Mouse (Mus musculus) neural tube, embryonic 13.5 days (tissue): Measurements from ENCODE around the gene Cntnap5c. TPM values are rescaled to one million over a fixed set of nuclear protein-coding genes. Genes with fewer than 3 reads are reported as not detected.

ENCODE experiments used
- ATAC-seq: fragments of 200-750 bp; cut with Nextera tagmentation; 2 replicates; pipeline ENCODE4 v1.8.0; 2017; ENCODE audit warnings: low read depth, mild to moderate bottlenecking, moderate TSS enrichment, moderate library complexity
- H3K27ac ChIP-seq: fragments of 300-500 bp; sonication (generic); replicated peaks from 2 replicates; pipeline ENCODE4 v1.5.1; 2015; ENCODE audit warnings: moderate library complexity, mild to moderate bottlenecking, inconsistent platforms
- H3K27me3 ChIP-seq: fragments of 300-500 bp; sonication (generic); 2 replicates; pipeline ENCODE4 v1.6.1; 2015; ENCODE audit warnings: mild to moderate bottlenecking, inconsistent platforms
- H3K36me3 ChIP-seq: fragments of 300-500 bp; sonication (generic); 2 replicates; pipeline ENCODE4 v1.6.1; 2015; ENCODE audit warnings: mild to moderate bottlenecking, inconsistent platforms
- H3K4me1 ChIP-seq: fragments of 300-500 bp; sonication (generic); replicated peaks from 2 replicates; pipeline ENCODE4 v1.6.1; 2015; ENCODE audit warnings: inconsistent platforms
- H3K4me2 ChIP-seq: fragments of 300-500 bp; sonication (generic); 2 replicates; pipeline ENCODE4 v1.6.1; 2015; ENCODE audit warnings: inconsistent platforms, mild to moderate bottlenecking, moderate library complexity
- H3K4me3 ChIP-seq: fragments of 300-500 bp; sonication (generic); 2 replicates; pipeline ENCODE4 v1.5.1; 2015; ENCODE audit warnings: mild to moderate bottlenecking, inconsistent platforms
- H3K9ac ChIP-seq: fragments of 300-500 bp; sonication (generic); 2 replicates; pipeline ENCODE4 v1.6.1; 2015; ENCODE audit warnings: moderate library complexity, mild to moderate bottlenecking, inconsistent platforms
- H3K9me3 ChIP-seq: fragments of 300-500 bp; sonication (generic); 2 replicates; pipeline ENCODE4 v1.6.1; 2016; ENCODE audit warnings: inconsistent platforms
- WGBS: fragments of 180-500 bp; shearing (Covaris S2); methylation state at CpG from one replicate; pipeline ENCODE4 v1.1.7; 2015; 5-methylcytosine and 5-hydroxymethylcytosine counted together
- polyA plus RNA-seq: library from polyadenylated mRNA; unstranded; fragments of >200 nt; fragmentation: Nextera tagmentation; extraction: Ambion mirVana; gene quantifications from 2 replicates; pipeline ENCODE4 v1.2.1, GENCODE M21; 2015

Gene Cntnap5c
- polyA plus RNA-seq, 1 experiment from 2014 or later, result 1.5 TPM

GRCm38 (mm10) chr17:58045149-58045548 is 275.8 kb downstream of the Cntnap5c start:
- H3K9ac ChIP-seq, result no peak overlapping the region
- H3K27ac ChIP-seq, result no peak overlapping the region
- no peak for ATAC-seq
- H3K36me3 ChIP-seq, result no peaks in the 10 kb centered on the region
- no peak overlapping the region for H3K4me2 ChIP-seq
- H3K9me3 ChIP-seq, result no peaks in the 10 kb centered on the region
- H3K4me1 ChIP-seq, result no peaks in the 10 kb centered on the region
- no peak overlapping the region for H3K4me3 ChIP-seq
- H3K27me3 ChIP-seq, result no peaks in the 10 kb centered on the region

GRCm38 (mm10) chr17:58069912-58070311 is 300.5 kb downstream of the Cntnap5c start:
- WGBS, result 78% methylated on average over 7 of the region's 7 CpGs
- Histone ChIP-seq H3K9me3 (no peaks in the 10 kb centered on the region), H3K9ac (no peak overlapping the region), H3K4me1 (no peaks in the 10 kb centered on the region), H3K27me3 (no peaks in the 10 kb centered on the region), H3K27ac (no peak overlapping the region), H3K4me2 (no peak overlapping the region), H3K4me3 (no peak overlapping the region), H3K36me3 (no peaks in the 10 kb centered on the region)
- no peak for ATAC-seq

GRCm38 (mm10) chr17:58082676-58083075 is 313.3 kb downstream of the Cntnap5c start:
- H3K27me3 ChIP-seq, result no peaks in the 10 kb centered on the region
- whole genome bisulfite sequencing, result 88% methylated on average over 1 of the region's 1 CpGs
- no peak overlapping the region for H3K9ac ChIP-seq
- no peak for ATAC-seq
- no peak overlapping the region for H3K27ac ChIP-seq
- no peaks in the 10 kb centered on the region for H3K9me3 ChIP-seq
- no peak overlapping the region for H3K4me2 ChIP-seq
- H3K4me3 ChIP-seq, result no peak overlapping the region
- no peaks in the 10 kb centered on the region for H3K4me1 ChIP-seq
- no peaks in the 10 kb centered on the region for H3K36me3 ChIP-seq

- no peak overlapping the region for H3K27ac ChIP-seq
- 51% methylated on average over 2 of the region's 2 CpGs for WGBS
- no peaks in the 10 kb centered on the region for H3K9me3 ChIP-seq
- no peak overlapping the region for H3K9ac ChIP-seq
- H3K27me3 ChIP-seq, result no peaks in the 10 kb centered on the region
- no peaks in the 10 kb centered on the region for H3K4me1 ChIP-seq
- H3K4me3 ChIP-seq, result no peak overlapping the region
- no peak for ATAC-seq
- H3K36me3 ChIP-seq, result no peaks in the 10 kb centered on the region
- H3K4me2 ChIP-seq, result no peak overlapping the region
These were observed 335.1 kb downstream of the Cntnap5c start for GRCm38 (mm10) chr17:58104505-58104904.

GRCm38 (mm10) chr17:58107901-58108300 is 338.5 kb downstream of the Cntnap5c start:
- Histone ChIP-seq H3K4me3 (no peak overlapping the region), H3K9me3 (no peaks in the 10 kb centered on the region), H3K27ac (no peak overlapping the region), H3K9ac (no peak overlapping the region), H3K36me3 (no peaks in the 10 kb centered on the region), H3K4me1 (no peaks in the 10 kb centered on the region), H3K27me3 (no peaks in the 10 kb centered on the region), H3K4me2 (no peak overlapping the region)
- 88% methylated on average over 3 of the region's 3 CpGs for WGBS
- ATAC-seq, result no peak

GRCm38 (mm10) chr17:58108335-58108734 is 339.0 kb downstream of the Cntnap5c start:
- no peak for ATAC-seq
- Histone ChIP-seq H3K36me3 (no peaks in the 10 kb centered on the region), H3K4me2 (no peak overlapping the region), H3K27ac (no peak overlapping the region), H3K4me1 (no peaks in the 10 kb centered on the region), H3K9ac (no peak overlapping the region), H3K9me3 (no peaks in the 10 kb centered on the region), H3K27me3 (no peaks in the 10 kb centered on the region), H3K4me3 (no peak overlapping the region)
- WGBS, result 76% methylated on average over 1 of the region's 1 CpGs

GRCm38 (mm10) chr17:58187171-58187570 is 417.8 kb downstream of the Cntnap5c start:
- Histone ChIP-seq H3K4me2 (no peak overlapping the region), H3K27ac (no peak overlapping the region), H3K27me3 (no peaks in the 10 kb centered on the region), H3K9me3 (no peaks in the 10 kb centered on the region), H3K36me3 (no peaks in the 10 kb centered on the region), H3K9ac (no peak overlapping the region), H3K4me1 (no peaks in the 10 kb centered on the region), H3K4me3 (no peak overlapping the region)
- 85% methylated on average over 1 of the region's 1 CpGs for WGBS
- no peak for ATAC-seq

- H3K36me3 ChIP-seq, result no peaks in the 10 kb centered on the region
- H3K9ac ChIP-seq, result no peak overlapping the region
- H3K27me3 ChIP-seq, result no peaks in the 10 kb centered on the region
- H3K4me1 ChIP-seq, result no peaks in the 10 kb centered on the region
- H3K4me3 ChIP-seq, result no peak overlapping the region
- 87% methylated on average over 2 of the region's 2 CpGs for WGBS
- no peak for ATAC-seq
- no peaks in the 10 kb centered on the region for H3K9me3 ChIP-seq
- H3K4me2 ChIP-seq, result no peak overlapping the region
- H3K27ac ChIP-seq, result no peak overlapping the region
These were observed 431.8 kb downstream of the Cntnap5c start for GRCm38 (mm10) chr17:58201148-58201547.

- Histone ChIP-seq H3K9ac (no peak overlapping the region), H3K4me3 (no peak overlapping the region), H3K27me3 (no peaks in the 10 kb centered on the region), H3K27ac (no peak overlapping the region), H3K9me3 (no peaks in the 10 kb centered on the region), H3K36me3 (no peaks in the 10 kb centered on the region), H3K4me1 (no peaks in the 10 kb centered on the region), H3K4me2 (no peak overlapping the region)
- no peak for ATAC-seq
- WGBS, result 81% methylated on average over 2 of the region's 2 CpGs
These were observed 498.7 kb downstream of the Cntnap5c start for GRCm38 (mm10) chr17:58268058-58268457.

GRCm38 (mm10) chr17:58351310-58351709 is 581.9 kb downstream of the Cntnap5c start:
- Histone ChIP-seq H3K4me2 (no peak overlapping the region), H3K27me3 (no peaks in the 10 kb centered on the region), H3K9me3 (no peaks in the 10 kb centered on the region), H3K4me3 (no peak overlapping the region), H3K9ac (no peak overlapping the region), H3K4me1 (no peaks in the 10 kb centered on the region), H3K36me3 (no peaks in the 10 kb centered on the region), H3K27ac (no peak overlapping the region)
- WGBS, result 82% methylated on average over 6 of the region's 6 CpGs
- no peak for ATAC-seq

GRCm38 (mm10) chr17:58356224-58356623 is 586.9 kb downstream of the Cntnap5c start:
- Histone ChIP-seq H3K9ac (no peak overlapping the region), H3K9me3 (no peaks in the 10 kb centered on the region), H3K27ac (no peak overlapping the region), H3K27me3 (no peaks in the 10 kb centered on the region), H3K4me2 (no peak overlapping the region), H3K4me1 (no peaks in the 10 kb centered on the region), H3K4me3 (no peak overlapping the region), H3K36me3 (no peaks in the 10 kb centered on the region)
- no peak for ATAC-seq
- WGBS, result 61% methylated on average over 2 of the region's 2 CpGs

GRCm38 (mm10) chr17:58363582-58364267 is 594.4 kb downstream of the Cntnap5c start:
- no peak for ATAC-seq
- Histone ChIP-seq H3K27me3 (no peaks in the 10 kb centered on the region), H3K9ac (no peak overlapping the region), H3K4me1 (0 out of 2 replicates have a peak, but pooled peaks cover 5% of the 10 kb centered on the region), H3K4me2 (no peak overlapping the region), H3K36me3 (no peaks in the 10 kb centered on the region), H3K4me3 (no peak overlapping the region), H3K27ac (no peak overlapping the region), H3K9me3 (no peaks in the 10 kb centered on the region)
- 49% methylated on average over 4 of the region's 4 CpGs for WGBS

- Histone ChIP-seq H3K36me3 (no peaks in the 10 kb centered on the region), H3K4me2 (no peak overlapping the region), H3K9ac (no peak overlapping the region), H3K4me1 (no peaks in the 10 kb centered on the region), H3K27ac (no peak overlapping the region), H3K4me3 (no peak overlapping the region), H3K27me3 (no peaks in the 10 kb centered on the region), H3K9me3 (no peaks in the 10 kb centered on the region)
- ATAC-seq, result no peak
These were observed 600.7 kb downstream of the Cntnap5c start for GRCm38 (mm10) chr17:58370089-58370488.
